Comparison of ENCODE assay signal across 21 mouse cellular contexts in genomic region chr2:27118452-27118851, GRCm38 (mm10). TPM values are rescaled to one million over a fixed set of nuclear protein-coding genes. Genes with fewer than 3 reads are reported as not detected.
A peak's percentile ranks its signal among the peaks of the same experiment; 100 is the strongest.
DNase-seq lines count a peak whose midpoint lies in the region; ATAC-seq and TF ChIP-seq lines count a peak whose summit lies in the region.
"Had no signal": no experiment of that assay in that cellular context is flagged by ENCODE, and none has a peak within 500 bp of the region (broad histone marks: within the 10 kb centered on the region; RNA-seq: fewer than 3 reads in every experiment).

No protein-coding gene starts in this region.

- no peaks in the 10 kb centered on the region for H3K36me3 ChIP-seq in heart, embryonic 14.5 days (ENCODE audit: control insufficient read depth, insufficient read depth, low read length)
- H3K36me3 ChIP-seq in lung, embryonic 14.5 days (ENCODE audit: insufficient read depth) = no peaks in the 10 kb centered on the region
- H3K36me3 ChIP-seq: embryonic facial prominence, embryonic 13.5 days; forebrain, embryonic 12.5 days; hindbrain, embryonic 13.5 days had no signal

- H3K4me1 ChIP-seq in heart, embryonic 14.5 days (ENCODE audit: control insufficient read depth in 2 of 2, insufficient read depth in 2 of 2, low read length in 2 of 2) = peaks cover 37 to 43% of the 10 kb centered on the region in 2 experiments
- peaks cover 23% of the 10 kb centered on the region; the same call in 1 of the 2 replicates for H3K4me1 ChIP-seq in lung, embryonic 14.5 days (ENCODE audit: insufficient read depth)

- no peak for ATAC-seq in heart, embryonic 14.5 days (ENCODE audit: insufficient number of reproducible peaks, insufficient read depth, low FRiP score, low read depth)
- no peak for ATAC-seq in lung, embryonic 14.5 days (ENCODE audit: insufficient read depth)
- ATAC-seq: forebrain, embryonic 16.5 days; hindbrain, postnatal 0 days had no signal

- no peak for TF ChIP-seq CTCF in lung, embryonic 14.5 days (IDR thresholded peaks at IDR 0.05; ENCODE audit: low read depth)

- 26% methylated on average over 4 of the region's 4 CpGs for WGBS in heart, embryonic 14.5 days
- 33% methylated on average over 4 of the region's 4 CpGs for WGBS in lung, embryonic 14.5 days

- H3K9me3 ChIP-seq in heart, embryonic 14.5 days (ENCODE audit: control insufficient read depth, low read length) = no peaks in the 10 kb centered on the region
- H3K9me3 ChIP-seq in lung, embryonic 14.5 days (ENCODE audit: low read depth, low read length) = no peaks in the 10 kb centered on the region
- H3K9me3 ChIP-seq: embryonic facial prominence, embryonic 13.5 days; forebrain, embryonic 12.5 days; hindbrain, embryonic 13.5 days had no signal

- no peak overlapping the region for H3K4me3 ChIP-seq in heart, embryonic 14.5 days (ENCODE audit: control insufficient read depth in 1 of 2, insufficient read depth in 1 of 2, low read depth in 1 of 2, low read length in 2 of 2)
- no peak overlapping the region for H3K4me3 ChIP-seq in lung, embryonic 14.5 days (ENCODE audit: low read depth, low read length)
- H3K4me3 ChIP-seq: embryonic facial prominence, embryonic 13.5 days; forebrain, embryonic 12.5 days; hindbrain, embryonic 13.5 days had no signal

- H3K27me3 ChIP-seq in heart, embryonic 14.5 days (ENCODE audit: control insufficient read depth, insufficient read depth, low read length) = no peaks in the 10 kb centered on the region
- no peaks in the 10 kb centered on the region for H3K27me3 ChIP-seq in lung, embryonic 14.5 days (ENCODE audit: insufficient read depth, low read length)
- H3K27me3 ChIP-seq: forebrain, embryonic 12.5 days had no signal

- peak overlapping the region; percentile 7; the same call in 1 of the 2 replicates for H3K4me2 ChIP-seq in heart, embryonic 14.5 days (ENCODE audit: low read length)
- no peak overlapping the region for H3K4me2 ChIP-seq in lung, embryonic 14.5 days
- H3K4me2 ChIP-seq: embryonic facial prominence, embryonic 13.5 days; forebrain, embryonic 12.5 days; hindbrain, embryonic 13.5 days had no signal

- DNase-seq in heart, postnatal 4 days = no peak
- DNase-seq in lung, embryonic 14.5 days = peak; percentile 27
- no peak for DNase-seq in lung, postnatal 25 days (ENCODE audit: low spot score)
- peak; percentile 58 for DNase-seq in lung, postnatal 10 days
- peak; percentile 17 to 66 for DNase-seq in lung, postnatal 4 days
- no peak for DNase-seq in gastrocnemius, postnatal 25 days
- DNase-seq: adrenal gland, adult 2 months; adrenal gland, postnatal 25 days; cerebellum, adult 18-20 months; cerebellum, adult 9-11 months; cerebellum, postnatal 36 days; gastrocnemius, postnatal 10 days had no signal

- H3K27ac ChIP-seq in heart, embryonic 14.5 days (replicated peaks in 1 of 2; ENCODE audit: control insufficient read depth in 1 of 2, insufficient read depth in 1 of 2, low read depth in 2 of 2, low read length in 2 of 2) = peak overlapping the region in 1 of 2 experiments; percentile 19; a peak in 3 of 4 replicates
- H3K27ac ChIP-seq in lung, embryonic 14.5 days (ENCODE audit: low read depth) = no peak overlapping the region
- H3K27ac ChIP-seq: embryonic facial prominence, embryonic 13.5 days; forebrain, embryonic 12.5 days; hindbrain, embryonic 13.5 days; hindbrain, postnatal 0 days had no signal

- 0 out of 2 replicates have a peak overlapping the region, but pooled peaks have one; percentile 13 for H3K9ac ChIP-seq in heart, embryonic 14.5 days (ENCODE audit: low read length)
- H3K9ac ChIP-seq in lung, embryonic 14.5 days = no peak overlapping the region
- H3K9ac ChIP-seq: embryonic facial prominence, embryonic 13.5 days; forebrain, embryonic 12.5 days; hindbrain, embryonic 13.5 days had no signal

RNA-seq across cellular contexts. Expression of gene Fam163b, which starts 23.8 kb away (rescaled TPM):
- polyA plus RNA-seq in heart, embryonic 14.5 days (2014; fragmentation: Nextera tagmentation; extraction: Ambion mirVana) = 0.66 and 0.70 TPM in 2 replicates
- under 1 TPM; 0.55 to 0.65 TPM for total RNA-seq in heart, postnatal 4 days (2021)
- 0.61 and 0.70 TPM in 2 replicates for polyA plus RNA-seq in lung, embryonic 14.5 days (2014; fragmentation: Nextera tagmentation; extraction: Ambion mirVana)
- total RNA-seq in gastrocnemius, postnatal 25 days (2021) = not detected
- total RNA-seq: ES-E14; hematopoietic stem cell, adult 5-6 weeks had no signal

RNA-seq across cellular contexts. Expression of gene Adamtsl2, which starts 39.3 kb away (rescaled TPM):
- 12.6 and 15.0 TPM in 2 replicates for polyA plus RNA-seq in heart, embryonic 14.5 days (2014; fragmentation: Nextera tagmentation; extraction: Ambion mirVana)
- 10 to 100 TPM; 10.6 to 11.4 TPM for total RNA-seq in heart, postnatal 4 days (2021)
- polyA plus RNA-seq in lung, embryonic 14.5 days (2014; fragmentation: Nextera tagmentation; extraction: Ambion mirVana) = 19.2 and 21.0 TPM in 2 replicates
- 1 to 10 TPM; 8.2 to 8.7 TPM for total RNA-seq in gastrocnemius, postnatal 25 days (2021)
- total RNA-seq: hematopoietic stem cell, adult 5-6 weeks had no signal

RNA-seq across cellular contexts. Expression of gene Mymk, which starts 46.5 kb away (rescaled TPM):
- 0.22 TPM in 1 of 2 replicates, not detected in the other for polyA plus RNA-seq in heart, embryonic 14.5 days (2014; fragmentation: Nextera tagmentation; extraction: Ambion mirVana)
- total RNA-seq in heart, postnatal 4 days (2021) = not detected
- 0.17 and 0.18 TPM in 2 replicates for polyA plus RNA-seq in lung, embryonic 14.5 days (2014; fragmentation: Nextera tagmentation; extraction: Ambion mirVana)
- total RNA-seq in gastrocnemius, postnatal 25 days (2021) = 10 to 100 TPM in 1 of 2 experiments, 1 to 10 TPM in 1; 4.8 to 14.4 TPM
- total RNA-seq: adrenal gland, adult 2 months; adrenal gland, postnatal 25 days; ES-E14; hematopoietic stem cell, adult 5-6 weeks; hindbrain, postnatal 0 days had no signal
- polyA plus RNA-seq: forebrain, embryonic 16.5 days; intestine, embryonic 14.5 days had no signal

RNA-seq across cellular contexts. Expression of gene Dbh, which starts 46.6 kb away (rescaled TPM):
- polyA plus RNA-seq in heart, embryonic 14.5 days (2014; fragmentation: Nextera tagmentation; extraction: Ambion mirVana) = 0.55 and 1.8 TPM in 2 replicates
- 1 to 10 TPM; 1.1 to 1.8 TPM for total RNA-seq in heart, postnatal 4 days (2021)
- polyA plus RNA-seq in lung, embryonic 14.5 days (2014; fragmentation: Nextera tagmentation; extraction: Ambion mirVana) = 0.20 and 0.75 TPM in 2 replicates
- total RNA-seq in gastrocnemius, postnatal 25 days (2021) = not detected
- total RNA-seq: ES-E14; hematopoietic stem cell, adult 5-6 weeks had no signal
- polyA plus RNA-seq: forebrain, embryonic 12.5 days; forebrain, embryonic 16.5 days had no signal

Comparison
In these comparisons a context has a peak if more than half of its experiments do, and no peak if none do; other contexts are left out.
1. DNase-seq: peak in lung, embryonic 14.5 days (single experiment), lung, postnatal 10 days (single experiment) and lung, postnatal 4 days (2 of 2); none in heart, postnatal 4 days (single experiment), lung, postnatal 25 days (single experiment) and gastrocnemius, postnatal 25 days (single experiment).
2. RNA of gene Mymk, which starts 46.5 kb away (total RNA-seq): 4.8 to 14.4 TPM in gastrocnemius, postnatal 25 days; not detected in heart, postnatal 4 days; every median in the first group is over 4 times any median in the second.